Mouse (Mus musculus) midbrain, postnatal 0 days (tissue): Measurements from ENCODE around the gene Arl13b. TPM values are rescaled to one million over a fixed set of nuclear protein-coding genes. Genes with fewer than 3 reads are reported as not detected.
A peak's percentile ranks its signal among the peaks of the same experiment; 100 is the strongest.

Experiments
- ATAC-seq: fragments of 200-750 bp; cut with Nextera tagmentation; 2 replicates; pipeline ENCODE4 v1.8.0; 2017; ENCODE audit warnings: moderate number of reproducible peaks, mild to moderate bottlenecking, moderate TSS enrichment, moderate library complexity; ENCODE audit not compliant: low FRiP score
- DNase-seq: peaks from one replicate; pipeline ENCODE4 v3.0.0-alpha.2; 2015; ENCODE audit warnings: low spot score
- H3K27ac ChIP-seq: fragments of 300-500 bp; sonication (generic); 2 replicates; pipeline ENCODE4 v1.5.1; 2014; ENCODE audit warnings: low read depth, mild to moderate bottlenecking, low read length, mixed read lengths
- H3K27me3 ChIP-seq: fragments of 300-500 bp; sonication (generic); 2 replicates; pipeline ENCODE4 v1.6.1; 2014; ENCODE audit warnings: low read length, control low read depth, mixed read lengths; ENCODE audit not compliant: insufficient read depth
- H3K36me3 ChIP-seq: fragments of 300-500 bp; sonication (generic); 2 replicates; pipeline ENCODE4 v1.6.1; 2014; ENCODE audit warnings: low read length, control low read depth, mixed read lengths; ENCODE audit not compliant: insufficient read depth
- H3K4me1 ChIP-seq: fragments of 300-500 bp; sonication (generic); 2 replicates; pipeline ENCODE4 v1.6.1; 2014; ENCODE audit warnings: mild to moderate bottlenecking, control low read depth, antibody characterized with exemption, low read length, mixed read lengths; ENCODE audit not compliant: insufficient read depth
- H3K4me2 ChIP-seq: fragments of 300-500 bp; sonication (generic); 2 replicates; pipeline ENCODE4 v1.6.1; 2014; ENCODE audit warnings: low read depth, mild to moderate bottlenecking, low read length, mixed read lengths; ENCODE audit not compliant: poor library complexity, severe bottlenecking
- H3K4me3 ChIP-seq: fragments of 300-500 bp; sonication (generic); 2 replicates; pipeline ENCODE4 v1.5.1; 2014; ENCODE audit warnings: low read depth, mild to moderate bottlenecking, low read length, moderate library complexity
- H3K9ac ChIP-seq: fragments of 300-500 bp; sonication (generic); replicated peaks from 2 replicates; pipeline ENCODE4 v1.6.1; 2014; ENCODE audit warnings: mild to moderate bottlenecking, low read length, moderate library complexity, mixed read lengths; ENCODE audit not compliant: poor library complexity, severe bottlenecking
- H3K9me3 ChIP-seq: fragments of 300-500 bp; sonication (generic); 2 replicates; pipeline ENCODE4 v1.6.1; 2016; ENCODE audit warnings: low read length, control low read depth
- CTCF ChIP-seq: IDR thresholded peaks from 2 replicates; pipeline ENCODE4 v1.5.1; 2016; ENCODE audit warnings: antibody characterized with exemption, mild to moderate bottlenecking
- WGBS: fragments of 180-500 bp; shearing (Covaris S2); extraction: QIAGEN DNeasy Blood & Tissue Kit; methylation state at CpG from one replicate; pipeline ENCODE4 v1.1.7; 2014; 5-methylcytosine and 5-hydroxymethylcytosine counted together
- polyA plus RNA-seq: library from polyadenylated mRNA; unstranded; fragments of >200 nt; fragmentation: Nextera tagmentation; extraction: Ambion mirVana; gene quantifications from 2 replicates; pipeline ENCODE4 v1.2.1, GENCODE M21; 2015
- total RNA-seq: library from RNA; depleted of rRNA; stranded (reverse); fragments of >200 nt; gene quantifications from 2 replicates; pipeline ENCODE4 v1.2.3, GENCODE M21; 2014

The Arl13b gene
- total and polyA plus RNA-seq, 2 experiments from 2014 or later: 10.0 to 13.6 TPM

DNA sequence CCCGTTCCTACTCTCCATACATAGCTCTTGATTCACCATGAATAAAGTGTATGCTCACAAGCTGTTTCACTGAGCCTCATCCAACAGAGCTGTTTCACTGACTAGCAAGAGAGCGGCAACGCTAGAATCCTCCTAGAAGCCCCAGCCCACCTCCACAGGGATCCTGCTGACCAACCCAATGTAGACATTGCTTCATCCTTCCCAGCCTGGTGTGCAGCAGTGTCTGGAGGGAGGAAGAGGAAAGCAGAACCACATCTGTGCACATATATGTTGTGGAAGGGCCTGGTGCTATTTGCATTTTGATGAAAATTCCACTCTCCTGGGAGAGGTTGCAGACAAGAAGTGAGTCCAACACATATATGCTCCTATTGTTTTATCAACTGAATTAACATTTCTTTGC lies 42.2 kb downstream of the Arl13b start:
- no peaks in the 10 kb centered on the region for H3K4me1 ChIP-seq
- no peaks in the 10 kb centered on the region for H3K9me3 ChIP-seq
- H3K36me3 ChIP-seq: peaks cover 16% of the 10 kb centered on the region; the same call in 1 of the 2 replicates
- DNase-seq: no peak
- no peak for ATAC-seq
- H3K27ac ChIP-seq: no peak overlapping the region
- no peak overlapping the region for H3K4me2 ChIP-seq
- WGBS: 94% methylated on average over 3 of the region's 3 CpGs
- TF ChIP-seq CTCF: no peak
- no peak overlapping the region for H3K4me3 ChIP-seq
- H3K27me3 ChIP-seq: no peaks in the 10 kb centered on the region
- H3K9ac ChIP-seq: no peak overlapping the region

DNA sequence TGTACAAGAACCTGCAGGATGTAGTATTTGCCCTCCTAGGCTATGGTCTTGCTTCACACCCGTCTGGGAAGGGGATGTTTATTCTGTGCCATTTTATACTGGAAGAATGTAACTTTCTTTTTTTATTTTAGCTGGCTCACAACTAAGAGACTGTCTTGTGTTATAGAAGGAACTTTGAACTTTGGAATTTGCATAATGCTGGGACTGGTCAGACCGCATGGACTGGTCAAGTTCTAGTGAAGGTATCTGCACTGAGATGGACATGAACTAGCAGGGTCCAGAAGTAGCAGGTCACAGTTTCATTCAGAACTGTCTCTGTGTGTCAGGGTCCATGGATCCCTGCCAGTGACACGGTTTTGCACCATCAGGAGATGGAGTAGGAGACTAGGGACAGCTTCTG lies 47.0 kb downstream of the Arl13b start:
- Histone ChIP-seq H3K4me1 (no peaks in the 10 kb centered on the region), H3K4me3 (no peak overlapping the region), H3K27me3 (no peaks in the 10 kb centered on the region), H3K36me3 (peaks cover 22% of the 10 kb centered on the region), H3K9ac (no peak overlapping the region), H3K4me2 (no peak overlapping the region), H3K9me3 (no peaks in the 10 kb centered on the region), H3K27ac (no peak overlapping the region)
- no peak for TF ChIP-seq CTCF
- no peak for ATAC-seq
- no peak for DNase-seq
- WGBS: 93% methylated on average over 3 of the region's 3 CpGs

DNA sequence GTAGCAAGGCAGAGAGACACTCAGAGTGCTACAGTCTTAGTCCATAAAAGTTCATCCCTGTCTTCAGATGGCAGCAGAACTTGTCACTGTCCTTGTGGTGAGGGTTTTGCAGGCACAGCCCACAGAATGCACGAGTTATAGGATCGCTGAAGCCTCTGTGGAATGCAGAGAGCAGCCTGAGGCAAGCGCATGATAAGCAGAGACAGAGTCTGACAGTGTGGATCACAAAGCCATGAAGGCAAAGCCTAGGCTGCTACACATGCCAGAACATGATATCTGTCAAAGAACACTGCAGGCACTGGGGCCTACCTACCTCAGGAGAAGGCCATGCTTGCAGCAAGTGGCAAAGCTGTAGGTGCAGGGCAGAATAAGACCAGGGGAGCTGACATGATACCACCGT lies 47.4 kb downstream of the Arl13b start:
- no peak overlapping the region for H3K9ac ChIP-seq
- no peak overlapping the region for H3K4me3 ChIP-seq
- no peak for ATAC-seq
- no peaks in the 10 kb centered on the region for H3K27me3 ChIP-seq
- 84% methylated on average over 4 of the region's 4 CpGs for WGBS
- no peaks in the 10 kb centered on the region for H3K9me3 ChIP-seq
- TF ChIP-seq CTCF: no peak
- H3K4me2 ChIP-seq: no peak overlapping the region
- H3K36me3 ChIP-seq: peaks cover 22% of the 10 kb centered on the region
- DNase-seq: no peak
- H3K27ac ChIP-seq: no peak overlapping the region
- no peaks in the 10 kb centered on the region for H3K4me1 ChIP-seq

DNA sequence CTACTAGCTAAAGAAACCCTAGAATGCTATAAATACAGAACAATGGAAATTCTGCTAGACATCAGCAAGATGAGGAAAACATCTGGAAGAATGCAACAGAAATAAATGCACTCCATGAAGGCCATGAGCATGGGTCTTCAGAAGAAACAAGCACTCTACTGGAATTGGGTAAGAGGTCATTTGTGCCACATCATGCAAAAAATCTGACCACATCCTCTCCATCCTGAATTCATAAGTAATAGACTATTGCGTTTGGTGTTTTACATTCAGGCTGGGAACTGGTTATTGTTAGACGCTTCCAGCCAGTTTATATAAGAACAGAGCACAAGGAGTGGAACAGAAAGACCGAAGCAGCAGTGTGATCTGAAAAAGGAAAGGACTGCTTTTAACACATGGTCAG lies 48.0 kb downstream of the Arl13b start:
- no peak for DNase-seq

GRCm38 (mm10) chr16:62796608-62797007 lies 50.2 kb downstream of the Arl13b start:
- Histone ChIP-seq H3K4me3 (no peak overlapping the region), H3K4me1 (no peaks in the 10 kb centered on the region), H3K27me3 (no peaks in the 10 kb centered on the region), H3K9ac (no peak overlapping the region), H3K9me3 (no peaks in the 10 kb centered on the region), H3K4me2 (no peak overlapping the region), H3K36me3 (peaks cover 14% of the 10 kb centered on the region), H3K27ac (no peak overlapping the region)
- 87% methylated on average over 1 of the region's 1 CpGs for WGBS
- no peak for DNase-seq
- TF ChIP-seq CTCF: no peak
- no peak for ATAC-seq

More for the DNA sequence above, 48.0 kb downstream of the Arl13b start:
- Histone ChIP-seq H3K4me1 (no peaks in the 10 kb centered on the region), H3K36me3 (peaks cover 22% of the 10 kb centered on the region), H3K9ac (no peak overlapping the region), H3K9me3 (no peaks in the 10 kb centered on the region), H3K4me2 (no peak overlapping the region), H3K27ac (no peak overlapping the region), H3K4me3 (no peak overlapping the region), H3K27me3 (no peaks in the 10 kb centered on the region)
- ATAC-seq: no peak
- no peak for TF ChIP-seq CTCF
- WGBS: 94% methylated on average over 3 of the region's 3 CpGs

- peak; percentile 97 for ATAC-seq
- TF ChIP-seq CTCF: peak; percentile 17; the same call in 1 of the 2 replicates
These were observed 60.1 kb downstream of the Arl13b start, which contains the start of gene Nsun3 for GRCm38 (mm10) chr16:62786621-62787331. Gene Nsun3, minus strand, starts transcription at chr16:62786818.

More at GRCm38 (mm10) chr16:62786621-62787331, 60.1 kb downstream of the Arl13b start, which contains the start of gene Nsun3:
- Histone ChIP-seq H3K4me1 (peaks cover 3% of the 10 kb centered on the region; the same call in 1 of the 2 replicates), H3K27ac (peak within 1 kb of the TSS; percentile 86), H3K36me3 (no peaks in the 10 kb centered on the region), H3K4me3 (peak within 1 kb of the TSS; percentile 78), H3K9ac (peak within 1 kb of the TSS; percentile 77), H3K4me2 (peak within 1 kb of the TSS; percentile 60), H3K9me3 (no peaks in the 10 kb centered on the region), H3K27me3 (no peaks in the 10 kb centered on the region)
- WGBS: 2% methylated on average over 41 of the region's 41 CpGs
- peak; percentile 98 for DNase-seq
